Mouse (Mus musculus): ENCODE results near the gene Crim1. TPM values are rescaled to one million over a fixed set of nuclear protein-coding genes. Genes with fewer than 3 reads are reported as not detected.

Gene Crim1
- polyA plus RNA-seq, 1 experiment = 1.1 TPM

DNA sequence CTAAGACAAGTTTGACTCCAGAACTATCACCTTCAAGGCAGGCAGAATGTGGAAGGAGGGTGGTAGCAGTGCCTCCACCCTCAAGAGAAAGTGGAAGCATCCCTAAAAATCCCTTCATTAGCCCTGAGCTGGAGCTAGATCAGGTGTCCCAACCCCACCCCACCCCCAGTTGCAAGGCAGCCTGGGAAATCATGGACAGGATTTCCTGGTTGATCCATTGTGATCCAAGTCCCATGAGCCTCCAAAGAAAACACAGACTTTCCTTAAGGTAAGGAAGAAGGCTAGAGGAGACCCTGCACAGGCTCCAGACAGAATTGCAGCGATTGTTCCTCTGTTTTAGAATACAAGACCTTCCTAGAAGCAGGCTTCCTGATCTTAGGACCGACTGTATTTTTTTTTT lies 154.4 kb downstream of the Crim1 start:
- H3K4me2 ChIP-seq (ENCODE audit: low read depth) = no peak overlapping the region
- H3K4me3 ChIP-seq = no peak overlapping the region
- no peaks in the 10 kb centered on the region for H3K36me3 ChIP-seq (ENCODE audit: control insufficient read depth, insufficient read depth)
- no peak overlapping the region for H3ac ChIP-seq (ENCODE audit: control insufficient read depth, insufficient read length)
- H3K79me2 ChIP-seq (ENCODE audit: control insufficient read depth, insufficient read depth) = no peaks in the 10 kb centered on the region
- no peak for TF ChIP-seq MYOD1 (IDR thresholded peaks at IDR 0.05; ENCODE audit: control insufficient read depth in 1 of 3, insufficient read length in 2 of 3, low read depth in 2 of 3)
- H3K27me3 ChIP-seq (ENCODE audit: control insufficient read depth, insufficient read depth, insufficient read length) = no peaks in the 10 kb centered on the region

- no peak overlapping the region for H3K4me2 ChIP-seq (ENCODE audit: low read depth)
- no peak for TF ChIP-seq USF1 (IDR thresholded peaks at IDR 0.05; ENCODE audit: low read depth)
- no peak for TF ChIP-seq MAX (IDR thresholded peaks at IDR 0.05; ENCODE audit: low read depth)
- TF ChIP-seq TCF12 (IDR thresholded peaks at IDR 0.05; ENCODE audit: insufficient read depth, poor library complexity, severe bottlenecking) = no peak
- TF ChIP-seq E2F4 (IDR thresholded peaks at IDR 0.05; ENCODE audit: insufficient read depth) = no peak
- no peak for TF ChIP-seq SRF (IDR thresholded peaks at IDR 0.05; ENCODE audit: control insufficient read depth, insufficient read length, low read depth)
- TF ChIP-seq TCF3 (IDR thresholded peaks at IDR 0.05; ENCODE audit: insufficient read length, low read depth) = no peak
- no peak for TF ChIP-seq POLR2A (IDR thresholded peaks at IDR 0.05; ENCODE audit: insufficient read length, low read depth)
- TF ChIP-seq MYOG (IDR thresholded peaks at IDR 0.05; ENCODE audit: control insufficient read depth in 1 of 3, insufficient read depth in 1 of 3, insufficient read length in 2 of 3, low read depth in 2 of 3) = no peak
- no peak for TF ChIP-seq POLR2AphosphoS2 (IDR thresholded peaks at IDR 0.05; ENCODE audit: insufficient read length, low read depth)
- TF ChIP-seq REST (IDR thresholded peaks at IDR 0.05; ENCODE audit: insufficient read depth, insufficient read length) = no peak
- no peak for TF ChIP-seq MYOD1 (IDR thresholded peaks at IDR 0.05; ENCODE audit: control insufficient read depth in 1 of 3, insufficient read length in 2 of 3, low read depth in 2 of 3)
- TF ChIP-seq CEBPB (IDR thresholded peaks at IDR 0.05; ENCODE audit: insufficient read depth, poor library complexity, severe bottlenecking) = no peak
- H3ac ChIP-seq (ENCODE audit: control insufficient read depth, insufficient read length) = no peak overlapping the region
- no peak overlapping the region for H3K4me3 ChIP-seq
- H3K79me2 ChIP-seq (ENCODE audit: control insufficient read depth, insufficient read depth) = no peaks in the 10 kb centered on the region
- no peaks in the 10 kb centered on the region for H3K27me3 ChIP-seq (ENCODE audit: control insufficient read depth, insufficient read depth, insufficient read length)
- H3K36me3 ChIP-seq (ENCODE audit: control insufficient read depth, insufficient read depth) = no peaks in the 10 kb centered on the region
Measured at GRCm38 (mm10) chr17:78354871-78355270, 154.8 kb downstream of the Crim1 start.

GRCm38 (mm10) chr17:78355611-78356010 lies 155.6 kb downstream of the Crim1 start:
- TF ChIP-seq TCF12 (IDR thresholded peaks at IDR 0.05; ENCODE audit: insufficient read depth, poor library complexity, severe bottlenecking) (no peak), CEBPB (IDR thresholded peaks at IDR 0.05; ENCODE audit: insufficient read depth, poor library complexity, severe bottlenecking) (no peak), SRF (IDR thresholded peaks at IDR 0.05; ENCODE audit: control insufficient read depth, insufficient read length, low read depth) (no peak), MYOG (IDR thresholded peaks at IDR 0.05; ENCODE audit: control insufficient read depth in 1 of 3, insufficient read depth in 1 of 3, insufficient read length in 2 of 3, low read depth in 2 of 3) (no peak), POLR2AphosphoS2 (IDR thresholded peaks at IDR 0.05; ENCODE audit: insufficient read length, low read depth) (no peak), MYOD1 (IDR thresholded peaks at IDR 0.05; ENCODE audit: control insufficient read depth in 1 of 3, insufficient read length in 2 of 3, low read depth in 2 of 3) (no peak), USF1 (IDR thresholded peaks at IDR 0.05; ENCODE audit: low read depth) (no peak), POLR2A (IDR thresholded peaks at IDR 0.05; ENCODE audit: insufficient read length, low read depth) (no peak)
- Histone ChIP-seq H3K79me2 (ENCODE audit: control insufficient read depth, insufficient read depth) (no peaks in the 10 kb centered on the region), H3K4me3 (no peak overlapping the region), H3K27me3 (ENCODE audit: control insufficient read depth, insufficient read depth, insufficient read length) (no peaks in the 10 kb centered on the region), H3K4me2 (ENCODE audit: low read depth) (no peak overlapping the region), H3ac (ENCODE audit: control insufficient read depth, insufficient read length) (no peak overlapping the region), H3K36me3 (ENCODE audit: control insufficient read depth, insufficient read depth) (no peaks in the 10 kb centered on the region)

- Histone ChIP-seq H3K79me2 (ENCODE audit: control insufficient read depth, insufficient read depth) (no peaks in the 10 kb centered on the region), H3K36me3 (ENCODE audit: control insufficient read depth, insufficient read depth) (no peaks in the 10 kb centered on the region), H3K4me3 (no peak overlapping the region), H3ac (ENCODE audit: control insufficient read depth, insufficient read length) (no peak overlapping the region), H3K4me2 (ENCODE audit: low read depth) (no peak overlapping the region), H3K27me3 (ENCODE audit: control insufficient read depth, insufficient read depth, insufficient read length) (no peaks in the 10 kb centered on the region)
- no peak for TF ChIP-seq MAX (IDR thresholded peaks at IDR 0.05; ENCODE audit: low read depth)
- TF ChIP-seq TCF12 (IDR thresholded peaks at IDR 0.05; ENCODE audit: insufficient read depth, poor library complexity, severe bottlenecking) = no peak
- TF ChIP-seq REST (IDR thresholded peaks at IDR 0.05; ENCODE audit: insufficient read depth, insufficient read length) = no peak
- no peak for TF ChIP-seq CEBPB (IDR thresholded peaks at IDR 0.05; ENCODE audit: insufficient read depth, poor library complexity, severe bottlenecking)
- TF ChIP-seq MYOD1 (IDR thresholded peaks at IDR 0.05; ENCODE audit: control insufficient read depth in 1 of 3, insufficient read length in 2 of 3, low read depth in 2 of 3) = no peak
- no peak for TF ChIP-seq SRF (IDR thresholded peaks at IDR 0.05; ENCODE audit: control insufficient read depth, insufficient read length, low read depth)
- no peak for TF ChIP-seq POLR2A (IDR thresholded peaks at IDR 0.05; ENCODE audit: insufficient read length, low read depth)
- no peak for TF ChIP-seq USF1 (IDR thresholded peaks at IDR 0.05; ENCODE audit: low read depth)
- TF ChIP-seq E2F4 (IDR thresholded peaks at IDR 0.05; ENCODE audit: insufficient read depth) = no peak
- no peak for TF ChIP-seq POLR2AphosphoS2 (IDR thresholded peaks at IDR 0.05; ENCODE audit: insufficient read length, low read depth)
- TF ChIP-seq TCF3 (IDR thresholded peaks at IDR 0.05; ENCODE audit: insufficient read length, low read depth) = no peak
- TF ChIP-seq MYOG (IDR thresholded peaks at IDR 0.05; ENCODE audit: control insufficient read depth in 1 of 3, insufficient read depth in 1 of 3, insufficient read length in 2 of 3, low read depth in 2 of 3) = no peak
Measured at GRCm38 (mm10) chr17:78357753-78358152, 157.7 kb downstream of the Crim1 start.

DNA sequence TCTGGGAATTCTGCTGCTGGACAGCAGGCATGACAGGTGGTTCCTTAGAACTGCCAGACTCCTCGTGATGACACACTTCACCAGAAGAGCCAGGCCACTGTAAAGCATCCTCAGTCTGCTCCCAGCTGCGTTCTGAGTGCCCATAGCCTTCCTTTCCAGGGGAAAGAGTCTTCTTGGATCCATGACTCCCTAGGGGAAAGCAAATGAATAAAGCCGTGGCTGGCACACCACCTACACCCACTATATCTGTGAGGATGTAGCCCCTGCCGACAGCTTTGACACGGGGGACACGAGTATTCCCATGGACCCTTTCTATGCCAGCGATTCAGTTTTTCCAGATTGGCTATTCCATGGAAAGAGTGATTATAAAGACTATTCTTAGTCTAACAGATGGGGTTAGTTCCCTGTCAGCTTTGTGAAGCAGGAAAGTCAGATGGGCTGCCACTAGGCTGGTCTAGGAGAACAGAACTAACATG lies 158.2 kb downstream of the Crim1 start:
- TF ChIP-seq E2F4 (IDR thresholded peaks at IDR 0.05; ENCODE audit: insufficient read depth) = no peak
- no peak for TF ChIP-seq SRF (IDR thresholded peaks at IDR 0.05; ENCODE audit: control insufficient read depth, insufficient read length, low read depth)
- TF ChIP-seq MYOG (IDR thresholded peaks at IDR 0.05; ENCODE audit: control insufficient read depth in 1 of 3, insufficient read depth in 1 of 3, insufficient read length in 2 of 3, low read depth in 2 of 3) = no peak
- no peak for TF ChIP-seq POLR2AphosphoS2 (IDR thresholded peaks at IDR 0.05; ENCODE audit: insufficient read length, low read depth)
- no peaks in the 10 kb centered on the region for H3K36me3 ChIP-seq (ENCODE audit: control insufficient read depth, insufficient read depth)
- H3ac ChIP-seq (ENCODE audit: control insufficient read depth, insufficient read length) = no peak overlapping the region
- no peaks in the 10 kb centered on the region for H3K27me3 ChIP-seq (ENCODE audit: control insufficient read depth, insufficient read depth, insufficient read length)
- H3K79me2 ChIP-seq (ENCODE audit: control insufficient read depth, insufficient read depth) = no peaks in the 10 kb centered on the region
- H3K4me2 ChIP-seq (ENCODE audit: low read depth) = no peak overlapping the region
- H3K4me3 ChIP-seq = no peak overlapping the region
